In genomic region chr3:88140903-88141430, GRCm38 (mm10) we compare ENCODE assay signal across 8 mouse cellular contexts. TPM values are rescaled to one million over a fixed set of nuclear protein-coding genes. Genes with fewer than 3 reads are reported as not detected.
DNase-seq lines count a peak whose midpoint lies in the region; ATAC-seq and TF ChIP-seq lines count a peak whose summit lies in the region.

No protein-coding gene starts in this region.

- 12% methylated on average over 6 of the region's 6 CpGs for WGBS in thymus, adult 2 months
- WGBS in liver, embryonic 15.5 days (ENCODE audit: insufficient replicate concordance) = 30% methylated on average over 6 of the region's 6 CpGs

- H3K27ac ChIP-seq in thymus, adult 2 months (ENCODE audit: control insufficient read depth, insufficient read depth, low read length) = peak overlapping the region; percentile 95
- H3K27ac ChIP-seq in liver, embryonic 15.5 days (replicated peaks) = peak overlapping the region; percentile 96

- peak overlapping the region; percentile 5; the same call in 1 of the 2 replicates for H3K4me3 ChIP-seq in thymus, adult 2 months (ENCODE audit: control insufficient read depth, insufficient read depth, low read length)
- 0 out of 2 replicates have a peak overlapping the region, but pooled peaks have one; percentile 80 for H3K4me3 ChIP-seq in liver, embryonic 15.5 days (replicated peaks)

- peaks cover 48% of the 10 kb centered on the region for H3K4me1 ChIP-seq in thymus, adult 2 months (replicated peaks; ENCODE audit: control insufficient read depth, insufficient read depth, low read length)
- H3K4me1 ChIP-seq in liver, embryonic 15.5 days (replicated peaks) = peaks cover 88% of the 10 kb centered on the region

- ATAC-seq in liver, embryonic 15.5 days (ENCODE audit: insufficient read depth) = no peak
- no peak for ATAC-seq in activated CD4-positive, CD25-positive, alpha-beta regulatory T cell, adult 4 months

- H3K36me3 ChIP-seq in thymus, adult 2 months (ENCODE audit: control insufficient read depth, insufficient read depth, low read length) = no peaks in the 10 kb centered on the region
- no peaks in the 10 kb centered on the region for H3K36me3 ChIP-seq in liver, embryonic 15.5 days (replicated peaks)

- no peaks in the 10 kb centered on the region for H3K27me3 ChIP-seq in thymus, adult 2 months (ENCODE audit: control insufficient read depth, insufficient read depth, low read length)
- H3K27me3 ChIP-seq in liver, embryonic 15.5 days = peaks cover 18% of the 10 kb centered on the region; the same call in 1 of the 2 replicates

- DNase-seq in cerebellum, adult 8-10 months = peak; percentile 30
- no peak for DNase-seq in cerebellum, adult 11-12 months
- DNase-seq in thymus, adult 2 months = peak; percentile 43
- no peak for DNase-seq in thymus, postnatal 10 days (ENCODE audit: low spot score in 2 of 2)
- peak; percentile 49 for DNase-seq in thymus, postnatal 4 days
- DNase-seq in gastrocnemius, postnatal 25 days = no peak

- TF ChIP-seq POLR2A in thymus, adult 2 months (IDR thresholded peaks at IDR 0.05; ENCODE audit: control insufficient read depth, extremely low read depth, insufficient read depth, low read length, poor library complexity) = no peak

- H3K9ac ChIP-seq in liver, embryonic 15.5 days = no peak overlapping the region

- H3K9me3 ChIP-seq in liver, embryonic 15.5 days (replicated peaks) = no peaks in the 10 kb centered on the region

- peak overlapping the region; percentile 98 for H3K4me2 ChIP-seq in liver, embryonic 15.5 days

- no peak for TF ChIP-seq CTCF in thymus, adult 2 months (IDR thresholded peaks at IDR 0.05; ENCODE audit: borderline replicate concordance, control insufficient read depth, extremely low read depth, insufficient read depth, low read length, poor library complexity)

RNA-seq across cellular contexts. Expression of gene Mef2d, which starts 1.2 kb away (rescaled TPM):
- 343 and 377 TPM in 2 replicates for polyA plus RNA-seq in thymus, adult 2 months (2012; rRNA removed)
- 6.8 and 7.1 TPM in 2 replicates for polyA plus RNA-seq in liver, embryonic 15.5 days (2015; fragmentation: Nextera tagmentation; extraction: Ambion mirVana)
- 100 to 1,000 TPM; 156 to 164 TPM for total RNA-seq in gastrocnemius, postnatal 25 days (2021)
- 10 to 100 TPM; 24.3 to 24.5 TPM for polyA plus RNA-seq in activated CD4-positive, CD25-positive, alpha-beta regulatory T cell, adult 4 months (2017; shearing (Covaris generic))

RNA-seq across cellular contexts. Expression of gene Iqgap3, which starts 59.2 kb away (rescaled TPM):
- polyA plus RNA-seq in thymus, adult 2 months (2012; rRNA removed) = 19.7 and 24.6 TPM in 2 replicates
- 7.3 and 8.0 TPM in 2 replicates for polyA plus RNA-seq in liver, embryonic 15.5 days (2015; fragmentation: Nextera tagmentation; extraction: Ambion mirVana)
- under 1 TPM; 0.61 to 0.62 TPM for total RNA-seq in gastrocnemius, postnatal 25 days (2021)
- polyA plus RNA-seq in activated CD4-positive, CD25-positive, alpha-beta regulatory T cell, adult 4 months (2017; shearing (Covaris generic)) = 1 to 10 TPM; 1.3 to 1.4 TPM

Comparison
In these comparisons a context has a peak if more than half of its experiments do, and no peak if none do; other contexts are left out.
1. DNase-seq: peak in cerebellum, adult 8-10 months (single experiment), thymus, adult 2 months (single experiment) and thymus, postnatal 4 days (single experiment); none in cerebellum, adult 11-12 months (single experiment), thymus, postnatal 10 days (0 of 2) and gastrocnemius, postnatal 25 days (single experiment).
2. RNA of gene Mef2d, which starts 1.2 kb away (polyA plus RNA-seq): 343 to 377 TPM in thymus, adult 2 months; 24.3 to 24.5 TPM in activated CD4-positive, CD25-positive, alpha-beta regulatory T cell, adult 4 months and 6.8 to 7.1 TPM in liver, embryonic 15.5 days; every median in the first group is over 10 times any median in the second.